Mouse (Mus musculus) stomach, embryonic 16.5 days (tissue): ENCODE results near the gene Tut1. TPM values are rescaled to one million over a fixed set of nuclear protein-coding genes. Genes with fewer than 3 reads are reported as not detected.

Experiments
- ATAC-seq: fragments of 200-750 bp; cut with Nextera tagmentation; 2 replicates; pipeline ENCODE4 v1.8.0; 2017; ENCODE audit warnings: moderate number of reproducible peaks, moderate TSS enrichment; ENCODE audit not compliant: insufficient read depth, low FRiP score
- H3K27ac ChIP-seq: fragments of 300-500 bp; sonication (generic); 2 replicates; pipeline ENCODE4 v1.5.1; 2014; ENCODE audit warnings: low read length
- H3K27me3 ChIP-seq: fragments of 300-500 bp; sonication (generic); 2 replicates; pipeline ENCODE4 v1.6.1; 2014; ENCODE audit warnings: low read length, control low read depth, mixed read lengths; ENCODE audit not compliant: control insufficient read depth, insufficient read depth
- H3K36me3 ChIP-seq: fragments of 300-500 bp; sonication (generic); 2 replicates; pipeline ENCODE4 v1.6.1; 2014; ENCODE audit warnings: low read length; ENCODE audit not compliant: control insufficient read depth, insufficient read depth
- H3K4me1 ChIP-seq: fragments of 300-500 bp; sonication (generic); 2 replicates; pipeline ENCODE4 v1.6.1; 2014; ENCODE audit warnings: low read length, control low read depth, mixed read lengths; ENCODE audit not compliant: control insufficient read depth, insufficient read depth
- H3K4me2 ChIP-seq: fragments of 300-500 bp; sonication (generic); 2 replicates; pipeline ENCODE4 v1.6.1; 2014; ENCODE audit warnings: low read depth, low read length, mixed read lengths
- H3K4me3 ChIP-seq: fragments of 300-500 bp; sonication (generic); replicated peaks from 2 replicates; pipeline ENCODE4 v1.5.1; 2014; ENCODE audit warnings: mild to moderate bottlenecking, low read length
- H3K9ac ChIP-seq: fragments of 300-500 bp; sonication (generic); 2 replicates; pipeline ENCODE4 v1.6.1; 2014; ENCODE audit warnings: low read length
- H3K9me3 ChIP-seq: fragments of 300-500 bp; sonication (generic); replicated peaks from 2 replicates; pipeline ENCODE4 v1.6.1; 2016; ENCODE audit warnings: low read length, control low read depth; ENCODE audit not compliant: control insufficient read depth
- WGBS: fragments of 180-500 bp; shearing (Covaris S2); extraction: QIAGEN DNeasy Blood & Tissue Kit; methylation state at CpG from one replicate; pipeline ENCODE4 v1.1.7; 2014; 5-methylcytosine and 5-hydroxymethylcytosine counted together
- polyA plus RNA-seq: library from polyadenylated mRNA; unstranded; fragments of >200 nt; fragmentation: Nextera tagmentation; extraction: Ambion mirVana; gene quantifications from 2 replicates; pipeline ENCODE4 v1.2.1, GENCODE M21; 2015

Tut1 gene
- polyA plus RNA-seq, 1 experiment from 2014 or later: 30.0 TPM

DNA sequence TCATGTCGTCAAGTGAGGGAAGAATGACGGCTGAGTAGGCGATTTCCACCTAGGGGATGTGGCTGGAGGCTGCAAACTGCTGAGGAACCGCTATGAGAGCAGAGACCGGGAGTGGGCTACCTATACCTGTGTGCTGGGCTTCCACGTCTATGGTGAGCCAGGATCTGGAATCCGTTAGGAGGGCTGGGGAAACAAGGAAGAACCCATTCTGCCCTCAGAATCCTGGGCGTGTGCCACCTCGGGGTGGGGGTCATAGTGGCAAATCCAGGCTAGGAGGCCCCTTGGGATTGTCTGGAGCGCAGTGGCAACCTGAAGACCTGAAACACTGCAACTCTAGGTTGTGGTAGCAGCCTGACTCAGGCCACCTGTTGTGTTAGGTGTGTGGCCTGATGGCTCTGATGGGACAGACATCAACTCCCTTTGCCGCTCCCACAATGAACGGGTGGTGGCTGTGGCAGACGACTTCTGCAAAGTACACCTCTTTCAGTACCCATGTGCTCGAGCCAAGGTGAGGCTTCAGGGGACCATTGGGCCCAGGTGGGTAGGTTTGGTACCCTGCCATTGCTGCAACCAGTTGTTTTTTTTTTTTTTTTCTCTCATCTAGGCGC lies 13.0 kb upstream of the Tut1 start:
- peaks cover under 1% of the 10 kb centered on the region; the same call in 1 of the 2 replicates for H3K36me3 ChIP-seq
- peaks cover 24% of the 10 kb centered on the region for H3K4me1 ChIP-seq
- peak overlapping the region; percentile 62 for H3K9ac ChIP-seq
- H3K27me3 ChIP-seq: no peaks in the 10 kb centered on the region
- H3K4me2 ChIP-seq: peak overlapping the region; percentile 70; the same call in 1 of the 2 replicates
- 80% methylated on average over 15 of the region's 15 CpGs for WGBS
- H3K4me3 ChIP-seq: peak overlapping the region; percentile 99; the same call in 1 of the 2 replicates
- H3K9me3 ChIP-seq: no peaks in the 10 kb centered on the region
- no peak for ATAC-seq
- H3K27ac ChIP-seq: peak overlapping the region; percentile 76; the same call in 1 of the 2 replicates

DNA sequence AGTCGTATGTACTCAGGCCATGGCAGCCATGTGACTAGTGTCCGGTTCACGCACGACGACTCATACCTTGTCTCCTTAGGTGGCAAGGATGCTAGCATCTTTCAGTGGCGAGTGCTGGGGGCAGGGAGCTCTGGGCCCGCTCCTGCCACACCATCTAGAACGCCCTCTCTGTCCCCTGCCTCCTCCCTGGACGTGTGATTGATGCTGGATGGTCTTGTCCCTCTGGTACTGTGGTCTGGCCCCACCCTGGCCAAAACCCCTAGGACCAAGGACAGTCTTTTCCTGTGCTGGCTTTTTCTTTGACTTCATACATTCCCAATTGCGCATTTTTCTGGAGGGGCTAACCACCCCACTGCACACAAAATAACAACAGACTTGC lies 12.5 kb upstream of the Tut1 start:
- Histone ChIP-seq H3K36me3 (peaks cover 6% of the 10 kb centered on the region), H3K4me3 (peak overlapping the region; percentile 99), H3K9ac (peak overlapping the region; percentile 62), H3K27ac (peak overlapping the region; percentile 76), H3K9me3 (no peaks in the 10 kb centered on the region), H3K4me2 (peak overlapping the region; percentile 70), H3K4me1 (peaks cover 24% of the 10 kb centered on the region), H3K27me3 (no peaks in the 10 kb centered on the region)
- 37% methylated on average over 10 of the region's 10 CpGs for WGBS
- 0 out of 2 replicates have a peak, but pooled peaks have one; percentile 1 for ATAC-seq

- Histone ChIP-seq H3K4me3 (peak within 1 kb of the TSS; percentile 99), H3K9ac (peak within 1 kb of the TSS; percentile 100), H3K9me3 (no peaks in the 10 kb centered on the region), H3K36me3 (peaks cover 10% of the 10 kb centered on the region), H3K4me1 (peaks cover 24% of the 10 kb centered on the region), H3K27ac (peak within 1 kb of the TSS; percentile 99), H3K4me2 (peak within 1 kb of the TSS; percentile 70), H3K27me3 (no peaks in the 10 kb centered on the region)
- under 1% methylated on average over 64 of the region's 64 CpGs for WGBS
- peak; percentile 95 for ATAC-seq
Measured at GRCm38 (mm10) chr19:8941515-8942217, 12.0 kb upstream of the Tut1 start, which contains the start of gene Mta2. Gene Mta2, plus strand, starts transcription at chr19:8941875.

GRCm38 (mm10) chr19:8942276-8942964 lies 11.2 kb upstream of the Tut1 start:
- H3K4me3 ChIP-seq: peak overlapping the region; percentile 99
- under 1% methylated on average over 46 of the region's 46 CpGs for WGBS
- peaks cover 24% of the 10 kb centered on the region for H3K4me1 ChIP-seq
- H3K4me2 ChIP-seq: peak overlapping the region; percentile 68
- ATAC-seq: peak; percentile 51; the same call in 1 of the 2 replicates
- peaks cover 17% of the 10 kb centered on the region for H3K36me3 ChIP-seq
- H3K27ac ChIP-seq: peak overlapping the region; percentile 99
- H3K27me3 ChIP-seq: no peaks in the 10 kb centered on the region
- no peaks in the 10 kb centered on the region for H3K9me3 ChIP-seq
- H3K9ac ChIP-seq: peak overlapping the region; percentile 100

DNA sequence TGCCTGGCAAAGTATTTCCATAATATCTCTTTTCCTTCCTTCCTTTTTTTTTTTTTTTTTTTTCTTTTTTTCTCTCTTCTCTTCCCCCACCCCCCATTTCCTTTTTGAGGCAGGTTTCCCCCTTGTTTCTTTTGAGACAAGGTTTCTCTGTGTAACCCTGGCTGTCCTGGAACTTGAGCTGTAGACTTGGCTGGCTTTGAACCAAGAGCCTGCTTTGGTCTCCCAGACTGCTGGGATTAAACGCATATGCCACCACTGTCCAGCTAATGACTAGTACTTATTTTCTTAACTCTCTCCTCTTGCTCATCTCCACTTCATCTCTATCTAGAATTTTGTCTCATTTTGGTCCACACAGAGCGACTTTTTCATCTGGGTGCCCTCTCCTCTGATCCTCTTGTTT lies 10.6 kb upstream of the Tut1 start:
- no peak for ATAC-seq

DNA sequence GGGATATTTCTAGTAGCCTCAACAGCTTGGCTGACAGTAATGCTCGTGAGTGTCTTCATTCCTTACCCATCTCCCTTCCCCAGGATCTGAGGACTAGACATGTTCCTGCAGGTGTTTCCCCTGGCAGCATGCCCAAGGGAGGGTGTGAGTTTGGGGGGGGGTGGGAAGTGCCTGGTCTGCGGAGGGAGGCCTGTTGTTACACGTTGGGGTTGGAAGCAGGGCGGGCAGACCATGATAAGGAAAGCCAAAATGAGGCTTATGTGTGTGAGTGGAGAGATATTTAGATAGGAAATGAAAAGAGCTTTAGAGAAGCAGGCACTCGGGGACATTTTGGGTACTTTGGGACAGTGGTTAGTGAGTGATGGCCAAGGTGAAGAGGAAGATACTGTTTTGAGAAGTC lies 9.6 kb upstream of the Tut1 start:
- H3K4me2 ChIP-seq: peak overlapping the region; percentile 68
- peaks cover 24% of the 10 kb centered on the region for H3K4me1 ChIP-seq
- 24% methylated on average over 5 of the region's 5 CpGs for WGBS
- peaks cover 32% of the 10 kb centered on the region for H3K36me3 ChIP-seq
- no peaks in the 10 kb centered on the region for H3K27me3 ChIP-seq
- peak overlapping the region; percentile 99 for H3K4me3 ChIP-seq
- peak overlapping the region; percentile 82 for H3K27ac ChIP-seq
- H3K9me3 ChIP-seq: no peaks in the 10 kb centered on the region
- H3K9ac ChIP-seq: peak overlapping the region; percentile 49
- ATAC-seq: no peak

More for the DNA sequence above, 10.6 kb upstream of the Tut1 start:
- peak overlapping the region; percentile 68 for H3K4me2 ChIP-seq
- peaks cover 24% of the 10 kb centered on the region for H3K4me1 ChIP-seq
- no peaks in the 10 kb centered on the region for H3K9me3 ChIP-seq
- no peaks in the 10 kb centered on the region for H3K27me3 ChIP-seq
- WGBS: 52% methylated on average over 2 of the region's 2 CpGs
- H3K9ac ChIP-seq: peak overlapping the region; percentile 100
- H3K4me3 ChIP-seq: peak overlapping the region; percentile 99
- peaks cover 23% of the 10 kb centered on the region for H3K36me3 ChIP-seq
- H3K27ac ChIP-seq: peak overlapping the region; percentile 99; the same call in 1 of the 2 replicates

- H3K4me3 ChIP-seq: peak overlapping the region; percentile 99
- H3K4me1 ChIP-seq: peaks cover 24% of the 10 kb centered on the region
- H3K9me3 ChIP-seq: no peaks in the 10 kb centered on the region
- H3K27me3 ChIP-seq: no peaks in the 10 kb centered on the region
- ATAC-seq: no peak
- H3K36me3 ChIP-seq: peaks cover 34% of the 10 kb centered on the region
- WGBS: 21% methylated on average over 5 of the region's 5 CpGs
- H3K4me2 ChIP-seq: peak overlapping the region; percentile 68
- peak overlapping the region; percentile 82 for H3K27ac ChIP-seq
- peak overlapping the region; percentile 57 for H3K9ac ChIP-seq
Measured at GRCm38 (mm10) chr19:8944750-8945149, 8.9 kb upstream of the Tut1 start.

DNA sequence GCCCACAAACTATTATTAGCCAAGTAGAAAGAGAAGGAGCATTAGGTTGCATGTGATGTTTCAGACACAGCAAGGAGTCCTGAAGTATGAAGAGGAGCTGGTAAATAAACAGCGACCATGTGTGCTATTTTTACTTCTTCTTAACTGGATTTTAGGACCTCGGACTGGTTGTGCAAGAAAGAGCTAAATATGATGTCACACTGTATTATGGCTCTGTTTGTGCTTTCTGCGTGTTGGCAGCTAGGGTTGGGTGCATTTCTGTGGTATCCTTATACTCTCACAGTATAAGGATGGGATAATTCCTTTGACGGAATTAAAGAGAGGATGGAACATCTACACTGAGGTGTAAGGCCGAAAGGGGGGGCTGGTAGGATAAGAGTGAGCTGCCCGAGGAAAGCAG lies 8.4 kb upstream of the Tut1 start:
- H3K36me3 ChIP-seq: peaks cover 36% of the 10 kb centered on the region

More for the DNA sequence above, 8.4 kb upstream of the Tut1 start:
- peak overlapping the region; percentile 82; the same call in 1 of the 2 replicates for H3K27ac ChIP-seq
- peak overlapping the region; percentile 99 for H3K4me3 ChIP-seq
- ATAC-seq: no peak
- H3K4me2 ChIP-seq: peak overlapping the region; percentile 68
- 73% methylated on average over 6 of the region's 6 CpGs for WGBS
- peak overlapping the region; percentile 57 for H3K9ac ChIP-seq
- no peaks in the 10 kb centered on the region for H3K9me3 ChIP-seq
- no peaks in the 10 kb centered on the region for H3K27me3 ChIP-seq
- H3K4me1 ChIP-seq: peaks cover 24% of the 10 kb centered on the region
